Mouse (Mus musculus): ENCODE results near the gene Acsl4. TPM values are rescaled to one million over a fixed set of nuclear protein-coding genes. Genes with fewer than 3 reads are reported as not detected.

The Acsl4 gene
- polyA plus RNA-seq, 1 experiment from 2014 or later: 13.0 TPM

- Histone ChIP-seq H3K4me1 (peaks cover 3% of the 10 kb centered on the region; the same call in 1 of the 2 replicates), H3K9ac (no peak overlapping the region), H3K36me3 (no peaks in the 10 kb centered on the region), H3K27me3 (replicated peaks) (peaks cover 49% of the 10 kb centered on the region), H3K4me3 (no peak overlapping the region), H3K4me2 (peak overlapping the region; percentile 71; the same call in 1 of the 2 replicates), H3K27ac (replicated peaks) (no peak overlapping the region), H3K9me3 (no peaks in the 10 kb centered on the region)
- ATAC-seq (ENCODE audit: extremely low read depth, insufficient number of reproducible peaks, low FRiP score, low TSS enrichment): no peak
Measured at GRCm38 (mm10) chrX:142304592-142304991, 85.7 kb downstream of the Acsl4 start.

- H3K4me1 ChIP-seq: peaks cover 3% of the 10 kb centered on the region; the same call in 1 of the 2 replicates
- whole genome bisulfite sequencing: 40% methylated on average over 2 of the region's 2 CpGs
- no peaks in the 10 kb centered on the region for H3K36me3 ChIP-seq
- no peak overlapping the region for H3K27ac ChIP-seq (replicated peaks)
- no peak overlapping the region for H3K9ac ChIP-seq
- H3K4me2 ChIP-seq: no peak overlapping the region
- no peaks in the 10 kb centered on the region for H3K9me3 ChIP-seq
- H3K27me3 ChIP-seq (replicated peaks): peaks cover 42% of the 10 kb centered on the region
- no peak for ATAC-seq (ENCODE audit: extremely low read depth, insufficient number of reproducible peaks, low FRiP score, low TSS enrichment)
- no peak overlapping the region for H3K4me3 ChIP-seq
Measured at GRCm38 (mm10) chrX:142303456-142303855, 86.9 kb downstream of the Acsl4 start.

- no peaks in the 10 kb centered on the region; the same call in 1 of the 2 replicates for H3K27me3 ChIP-seq (replicated peaks)
- 31% methylated on average over 5 of the region's 5 CpGs for WGBS
- H3K9ac ChIP-seq: no peak overlapping the region
- peaks cover 8% of the 10 kb centered on the region; the same call in 1 of the 2 replicates for H3K4me1 ChIP-seq
- H3K9me3 ChIP-seq: no peaks in the 10 kb centered on the region
- no peak overlapping the region for H3K27ac ChIP-seq (replicated peaks)
- no peak overlapping the region; the same call in 1 of the 2 replicates for H3K4me2 ChIP-seq
- ATAC-seq (ENCODE audit: extremely low read depth, insufficient number of reproducible peaks, low FRiP score, low TSS enrichment): no peak
- no peaks in the 10 kb centered on the region for H3K36me3 ChIP-seq
- H3K4me3 ChIP-seq: no peak overlapping the region
Measured at GRCm38 (mm10) chrX:142285905-142286304, 104.4 kb downstream of the Acsl4 start.

GRCm38 (mm10) chrX:142276573-142276972, 113.8 kb downstream of the Acsl4 start:
- Histone ChIP-seq H3K4me2 (no peak overlapping the region), H3K36me3 (no peaks in the 10 kb centered on the region), H3K4me1 (no peaks in the 10 kb centered on the region), H3K27ac (replicated peaks) (no peak overlapping the region), H3K9me3 (no peaks in the 10 kb centered on the region), H3K27me3 (replicated peaks) (peaks cover 10% of the 10 kb centered on the region), H3K4me3 (no peak overlapping the region), H3K9ac (no peak overlapping the region)
- 44% methylated on average over 3 of the region's 3 CpGs for whole genome bisulfite sequencing
- no peak for ATAC-seq (ENCODE audit: extremely low read depth, insufficient number of reproducible peaks, low FRiP score, low TSS enrichment)

GRCm38 (mm10) chrX:142276031-142276430, 114.3 kb downstream of the Acsl4 start:
- WGBS: 53% methylated on average over 3 of the region's 3 CpGs
- Histone ChIP-seq H3K4me2 (no peak overlapping the region), H3K36me3 (no peaks in the 10 kb centered on the region), H3K9ac (no peak overlapping the region), H3K4me1 (no peaks in the 10 kb centered on the region), H3K27ac (replicated peaks) (no peak overlapping the region), H3K27me3 (replicated peaks) (peaks cover 10% of the 10 kb centered on the region; the same call in 1 of the 2 replicates), H3K9me3 (no peaks in the 10 kb centered on the region), H3K4me3 (no peak overlapping the region)
- ATAC-seq (ENCODE audit: extremely low read depth, insufficient number of reproducible peaks, low FRiP score, low TSS enrichment): no peak

Other genes with a start within 250 kb of the Acsl4 start
- gene Gucy2f, start 193.6 kb downstream of the Acsl4 start, polyA plus RNA-seq (2015; fragmentation: Nextera tagmentation; extraction: Ambion mirVana): not detected in 2 replicates
- 9.7 and 11.0 TPM in 2 replicates for gene Nxt2, start 163.8 kb downstream of the Acsl4 start, polyA plus RNA-seq (2015; fragmentation: Nextera tagmentation; extraction: Ambion mirVana)
- gene Kcne1l, start 84.2 kb downstream of the Acsl4 start, polyA plus RNA-seq (2015; fragmentation: Nextera tagmentation; extraction: Ambion mirVana): 21.2 and 23.0 TPM in 2 replicates

Data from heart, embryonic 13.5 days (tissue).